Mouse (Mus musculus) neural tube, embryonic 14.5 days (tissue): ENCODE measurements around the gene Tlr9. TPM values are rescaled to one million over a fixed set of nuclear protein-coding genes. Genes with fewer than 3 reads are reported as not detected.

Experiments used
- ATAC-seq: fragments of 200-750 bp; cut with Nextera tagmentation; 2 replicates; pipeline ENCODE4 v1.8.0; 2017; ENCODE audit warnings: low read depth, mild to moderate bottlenecking, moderate TSS enrichment, moderate library complexity
- H3K27ac ChIP-seq: fragments of 300-500 bp; sonication (generic); 2 replicates; pipeline ENCODE4 v1.5.1; 2014; ENCODE audit warnings: low read depth, mild to moderate bottlenecking, control low read depth, low read length, moderate library complexity, mixed read lengths
- H3K27me3 ChIP-seq: fragments of 300-500 bp; sonication (generic); 2 replicates; pipeline ENCODE4 v1.6.1; 2014; ENCODE audit warnings: low read length; ENCODE audit not compliant: control insufficient read depth, insufficient read depth
- H3K36me3 ChIP-seq: fragments of 300-500 bp; sonication (generic); 2 replicates; pipeline ENCODE4 v1.6.1; 2014; ENCODE audit warnings: low read length, mixed read lengths; ENCODE audit not compliant: control insufficient read depth, insufficient read depth
- H3K4me1 ChIP-seq: fragments of 300-500 bp; sonication (generic); 2 replicates; pipeline ENCODE4 v1.6.1; 2014; ENCODE audit warnings: low read length; ENCODE audit not compliant: control insufficient read depth, insufficient read depth
- H3K4me2 ChIP-seq: fragments of 300-500 bp; sonication (generic); 2 replicates; pipeline ENCODE4 v1.6.1; 2014; ENCODE audit warnings: mild to moderate bottlenecking, low read depth, low read length, control low read depth
- H3K4me3 ChIP-seq: fragments of 300-500 bp; sonication (generic); 2 replicates; pipeline ENCODE4 v1.5.1; 2014; ENCODE audit warnings: low read depth, low read length, control low read depth, mixed read lengths
- H3K9ac ChIP-seq: fragments of 300-500 bp; sonication (generic); replicated peaks from 2 replicates; pipeline ENCODE4 v1.6.1; 2014; ENCODE audit warnings: low read depth, mild to moderate bottlenecking, control low read depth, low read length, mixed read lengths
- H3K9me3 ChIP-seq: fragments of 300-500 bp; sonication (generic); 2 replicates; pipeline ENCODE4 v1.6.1; 2016; ENCODE audit warnings: low read length; ENCODE audit not compliant: control insufficient read depth
- WGBS: fragments of 180-500 bp; shearing (Covaris S2); extraction: QIAGEN DNeasy Blood & Tissue Kit; methylation state at CpG from one replicate; pipeline ENCODE4 v1.1.7; 2014; 5-methylcytosine and 5-hydroxymethylcytosine counted together
- polyA plus RNA-seq: library from polyadenylated mRNA; unstranded; fragments of >200 nt; fragmentation: Nextera tagmentation; extraction: Ambion mirVana; gene quantifications from 2 replicates; pipeline ENCODE4 v1.2.1, GENCODE M21; 2014

Tlr9 gene
- polyA plus RNA-seq, 1 experiment from 2014 or later: 0.09 TPM

DNA sequence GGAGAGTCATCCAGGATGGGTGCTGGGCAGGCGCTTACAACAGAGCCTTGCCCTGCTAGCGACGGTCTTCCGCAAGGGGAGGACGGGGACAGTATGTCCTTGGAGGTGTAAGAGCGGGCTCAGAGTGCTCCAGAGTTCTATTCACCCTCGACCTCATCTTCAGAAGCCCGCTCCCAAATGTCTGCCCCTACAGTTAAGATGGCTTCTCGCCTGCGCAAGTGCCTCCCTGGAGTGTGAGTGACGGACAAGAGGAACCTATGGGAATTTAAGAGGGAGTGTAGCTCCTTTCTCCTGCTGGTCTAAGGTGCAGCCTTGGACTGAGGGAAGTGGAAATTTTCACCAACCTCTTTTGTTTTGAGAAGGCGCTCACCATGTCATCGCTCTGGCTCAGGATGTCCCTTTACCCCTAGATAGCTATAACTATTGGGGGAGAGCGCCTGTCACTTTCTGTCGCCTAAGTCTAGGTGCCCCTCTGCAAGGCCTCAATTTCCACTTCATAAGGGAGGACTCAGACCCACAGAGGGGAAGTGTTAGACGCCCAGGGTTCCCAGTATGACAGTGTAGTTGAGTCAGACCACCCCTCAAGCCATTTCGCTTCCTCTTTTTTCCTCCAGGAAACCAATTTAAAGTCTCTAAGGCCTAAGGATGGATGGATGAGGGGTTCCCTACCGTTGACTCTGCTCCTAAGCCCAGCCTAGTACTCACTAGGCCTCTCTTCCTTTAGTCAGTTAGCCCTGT lies 22.7 kb upstream of the Tlr9 start, which contains the start of gene Ppm1m:
Ppm1m (minus strand) TSS at position 212 of the 738 bp plus-strand sequence.
- H3K27me3 ChIP-seq: no peaks in the 10 kb centered on the region
- peaks cover 12% of the 10 kb centered on the region for H3K4me1 ChIP-seq
- H3K9ac ChIP-seq: peak within 1 kb of the TSS; percentile 66
- no peak for ATAC-seq
- H3K36me3 ChIP-seq: no peaks in the 10 kb centered on the region
- H3K4me3 ChIP-seq: peak within 1 kb of the TSS; percentile 52
- 39% methylated on average over 18 of the region's 18 CpGs for WGBS
- peak within 1 kb of the TSS; percentile 73 for H3K4me2 ChIP-seq
- H3K9me3 ChIP-seq: no peaks in the 10 kb centered on the region
- no peak within 1 kb of the TSS for H3K27ac ChIP-seq

DNA sequence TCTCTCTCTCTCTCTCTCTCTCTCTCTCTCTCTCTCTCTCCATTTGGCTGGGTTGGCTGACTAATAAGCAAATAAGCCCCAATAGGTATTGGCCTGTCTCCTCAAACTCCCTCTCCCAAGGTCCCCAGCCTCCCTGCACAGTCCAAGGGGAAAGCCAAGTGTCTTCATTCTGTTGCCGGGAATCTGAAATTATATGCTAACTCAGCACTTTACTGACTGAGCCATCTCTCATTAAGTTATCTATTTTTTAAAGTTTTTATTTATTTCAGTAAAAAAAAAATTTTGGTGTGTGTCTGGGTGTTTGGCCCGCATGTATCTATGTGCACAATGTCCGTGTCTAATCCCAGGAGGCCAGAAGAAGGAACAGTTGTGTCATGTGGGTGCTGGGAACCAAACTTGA lies 20.5 kb upstream of the Tlr9 start:
- Histone ChIP-seq H3K27ac (no peak overlapping the region), H3K36me3 (no peaks in the 10 kb centered on the region), H3K27me3 (no peaks in the 10 kb centered on the region), H3K4me2 (peak overlapping the region; percentile 67), H3K4me3 (peak overlapping the region; percentile 66; the same call in 1 of the 2 replicates), H3K9ac (no peak overlapping the region), H3K9me3 (no peaks in the 10 kb centered on the region), H3K4me1 (peaks cover 18% of the 10 kb centered on the region)
- 89% methylated on average over 3 of the region's 3 CpGs for whole genome bisulfite sequencing
- ATAC-seq: no peak

DNA sequence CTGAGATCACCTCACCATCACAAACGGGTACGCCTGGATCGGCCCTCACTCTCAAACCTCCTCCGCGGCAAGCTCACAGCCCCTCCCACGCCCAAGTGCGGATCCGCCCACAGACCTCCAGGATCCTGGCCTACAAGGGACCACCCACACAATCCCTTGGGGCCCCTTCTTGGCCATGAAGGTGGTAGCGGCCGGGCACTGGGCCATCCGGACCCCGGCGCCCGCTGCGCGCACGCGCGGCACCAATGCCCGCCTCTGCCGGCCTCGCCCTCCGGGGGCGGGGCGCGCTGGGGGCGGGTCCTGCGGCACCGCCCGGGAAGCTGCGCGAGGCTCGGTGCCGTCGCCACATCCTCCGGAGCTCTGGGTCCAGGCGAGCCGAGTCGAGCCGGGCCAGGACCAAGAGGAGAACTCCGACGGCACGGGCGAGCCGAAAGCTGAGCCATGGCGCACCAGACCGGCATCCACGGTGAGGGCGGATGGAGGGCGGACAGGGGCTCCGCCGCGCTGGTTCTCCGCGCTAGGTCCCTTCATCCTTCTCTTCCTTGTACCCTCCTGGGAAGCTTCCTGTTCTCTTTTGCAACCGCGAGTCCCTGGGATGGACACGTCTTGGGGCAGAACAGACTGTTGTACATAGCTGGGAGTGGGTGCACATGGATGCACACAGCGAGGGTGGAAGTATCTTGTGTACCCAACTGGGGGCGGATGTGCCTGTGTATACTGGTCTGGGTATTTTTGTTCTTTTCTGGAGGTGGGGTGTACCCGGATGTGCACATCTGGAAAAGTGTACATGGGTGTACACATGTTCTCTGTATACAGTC lies 19.4 kb upstream of the Tlr9 start, which contains the start of gene Twf2:
Twf2 (plus strand) TSS at position 290 of the 818 bp plus-strand sequence.
- H3K27me3 ChIP-seq: no peaks in the 10 kb centered on the region
- H3K27ac ChIP-seq: peak within 1 kb of the TSS; percentile 55
- H3K4me3 ChIP-seq: peak within 1 kb of the TSS; percentile 66
- peak within 1 kb of the TSS; percentile 78 for H3K9ac ChIP-seq
- ATAC-seq: peak; percentile 86
- H3K36me3 ChIP-seq: no peaks in the 10 kb centered on the region
- peaks cover 20% of the 10 kb centered on the region for H3K4me1 ChIP-seq
- peak within 1 kb of the TSS; percentile 67 for H3K4me2 ChIP-seq
- WGBS: 1% methylated on average over 56 of the region's 61 CpGs
- H3K9me3 ChIP-seq: no peaks in the 10 kb centered on the region

DNA sequence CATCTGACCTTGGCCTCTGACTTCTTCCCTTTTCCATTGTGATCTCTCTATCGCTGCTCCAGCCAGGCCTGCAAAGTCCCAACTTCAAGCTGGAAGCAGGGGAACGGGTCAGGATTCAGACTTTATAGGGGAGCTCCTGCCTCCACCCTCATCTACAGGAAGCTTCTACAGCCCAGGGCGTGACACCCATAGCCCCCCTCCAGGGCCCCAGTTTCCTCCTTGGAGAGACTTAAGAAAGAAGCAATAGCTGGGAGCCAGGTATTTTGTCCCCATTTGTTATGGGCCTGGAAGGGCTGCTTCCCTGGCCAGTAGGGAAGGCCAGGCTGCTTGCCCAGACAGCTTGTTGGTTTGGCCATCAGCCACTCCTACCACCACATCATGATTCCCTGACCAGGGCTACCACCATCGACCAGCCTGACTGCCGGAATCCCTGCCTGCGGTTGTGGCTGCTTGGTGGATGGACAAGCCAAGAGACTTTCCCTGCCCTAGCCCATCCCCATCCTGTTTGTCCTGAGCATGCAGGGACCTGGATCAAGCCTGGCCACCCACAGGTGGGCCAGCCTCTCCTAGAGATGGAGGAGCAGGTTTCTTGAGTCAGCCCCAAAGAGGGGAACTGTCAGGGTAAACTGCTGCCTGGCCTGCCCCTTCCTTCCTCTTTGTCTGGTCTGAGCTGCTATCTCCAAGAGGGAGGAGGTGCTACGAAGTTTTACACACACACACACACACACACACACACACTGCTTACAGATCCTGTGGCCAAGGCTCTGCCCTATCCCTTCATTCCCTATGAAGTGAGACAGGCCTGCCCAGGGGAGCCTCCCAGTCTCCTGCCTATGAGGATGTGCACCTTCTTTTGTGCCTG lies 18.2 kb upstream of the Tlr9 start:
- Histone ChIP-seq H3K9me3 (no peaks in the 10 kb centered on the region), H3K27me3 (no peaks in the 10 kb centered on the region), H3K4me1 (peaks cover 20% of the 10 kb centered on the region), H3K4me2 (peak overlapping the region; percentile 67), H3K27ac (no peak overlapping the region), H3K9ac (peak overlapping the region; percentile 78; the same call in 1 of the 2 replicates), H3K36me3 (no peaks in the 10 kb centered on the region), H3K4me3 (peak overlapping the region; percentile 66)
- 77% methylated on average over 7 of the region's 7 CpGs for WGBS
- no peak for ATAC-seq

DNA sequence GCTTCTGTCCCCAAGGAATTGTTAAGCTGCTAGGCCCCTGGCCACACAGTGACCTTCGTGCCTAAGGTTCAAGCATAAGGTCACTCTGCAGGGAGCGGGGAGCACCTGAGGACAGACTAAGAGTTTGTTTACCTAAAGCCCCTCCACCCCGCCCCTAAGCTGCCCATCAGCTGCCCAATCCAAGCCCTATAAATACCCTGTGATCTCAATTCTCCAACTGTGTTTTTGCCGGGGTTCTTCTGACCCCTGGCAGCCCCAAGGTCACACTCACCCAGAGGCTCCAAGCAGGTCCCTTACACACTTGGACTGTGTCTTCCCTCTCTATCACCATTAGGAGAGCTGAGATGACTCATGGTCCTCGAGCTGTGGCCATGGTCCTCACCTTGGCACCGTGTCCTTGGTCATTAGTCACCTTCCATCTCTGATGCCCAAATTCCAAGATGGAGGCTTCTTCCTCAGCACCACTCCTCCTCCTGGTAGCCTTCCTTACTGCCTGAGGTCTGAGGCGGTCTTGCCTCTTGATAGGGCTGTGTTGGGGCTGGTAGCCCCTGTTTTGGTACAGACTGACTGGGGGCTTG lies 16.6 kb upstream of the Tlr9 start:
- no peak for ATAC-seq

DNA sequence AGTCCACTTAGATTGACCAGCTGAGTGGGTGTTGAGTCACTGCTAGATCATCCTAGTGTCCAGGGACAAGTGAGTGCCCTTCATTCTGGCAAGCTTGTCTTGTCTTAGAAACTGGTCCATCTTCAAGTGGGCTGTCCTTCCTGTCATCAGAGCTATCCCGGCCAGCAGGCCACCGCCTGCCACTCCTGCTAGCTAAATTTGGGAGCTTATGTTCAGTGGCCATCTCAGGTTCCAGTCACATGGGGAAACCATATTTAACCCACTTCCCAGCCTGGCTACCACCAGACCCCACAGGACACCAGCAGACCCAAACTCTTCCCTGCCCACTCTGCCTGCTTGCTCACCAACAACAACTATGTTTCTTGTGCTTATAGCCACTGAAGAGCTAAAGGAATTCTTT lies 15.9 kb upstream of the Tlr9 start:
- no peak overlapping the region for H3K4me2 ChIP-seq
- no peak for ATAC-seq
- H3K4me3 ChIP-seq: no peak overlapping the region
- no peaks in the 10 kb centered on the region for H3K9me3 ChIP-seq
- H3K36me3 ChIP-seq: no peaks in the 10 kb centered on the region
- H3K27ac ChIP-seq: no peak overlapping the region
- H3K4me1 ChIP-seq: peaks cover 20% of the 10 kb centered on the region
- H3K27me3 ChIP-seq: no peaks in the 10 kb centered on the region
- 87% methylated on average over 2 of the region's 2 CpGs for WGBS
- H3K9ac ChIP-seq: no peak overlapping the region

More for the DNA sequence above, 16.6 kb upstream of the Tlr9 start:
- WGBS: 84% methylated on average over 7 of the region's 7 CpGs
- Histone ChIP-seq H3K4me2 (no peak overlapping the region), H3K4me3 (no peak overlapping the region), H3K27ac (no peak overlapping the region), H3K36me3 (no peaks in the 10 kb centered on the region), H3K27me3 (no peaks in the 10 kb centered on the region), H3K9ac (no peak overlapping the region), H3K9me3 (no peaks in the 10 kb centered on the region), H3K4me1 (peaks cover 20% of the 10 kb centered on the region)

DNA sequence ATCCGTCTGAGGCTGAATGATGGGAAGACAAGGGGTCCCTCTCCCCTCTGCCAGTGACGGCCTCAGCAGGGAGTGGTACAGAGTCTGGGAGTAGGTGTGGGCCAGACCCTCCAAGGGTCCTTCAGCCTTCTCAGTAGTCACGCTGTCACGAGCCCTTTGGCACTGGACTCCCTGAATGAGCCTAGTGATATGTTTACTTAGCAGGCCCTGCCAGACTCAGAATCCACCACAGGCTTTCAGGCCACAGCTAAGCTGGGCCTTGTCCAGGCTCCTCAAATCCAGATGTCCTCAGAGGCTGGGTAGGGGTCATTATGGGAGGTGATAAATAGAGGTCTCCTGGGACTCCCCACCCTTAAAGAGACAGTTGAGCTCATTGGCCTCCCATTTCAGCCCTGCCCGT lies 14.2 kb upstream of the Tlr9 start:
- H3K4me3 ChIP-seq: no peak overlapping the region
- H3K9ac ChIP-seq: no peak overlapping the region
- H3K4me2 ChIP-seq: no peak overlapping the region
- peaks cover 23% of the 10 kb centered on the region for H3K4me1 ChIP-seq
- no peaks in the 10 kb centered on the region for H3K27me3 ChIP-seq
- no peak overlapping the region for H3K27ac ChIP-seq
- ATAC-seq: no peak
- H3K36me3 ChIP-seq: 0 out of 2 replicates have a peak, but pooled peaks cover 8% of the 10 kb centered on the region
- no peaks in the 10 kb centered on the region for H3K9me3 ChIP-seq
- 79% methylated on average over 5 of the region's 5 CpGs for WGBS

DNA sequence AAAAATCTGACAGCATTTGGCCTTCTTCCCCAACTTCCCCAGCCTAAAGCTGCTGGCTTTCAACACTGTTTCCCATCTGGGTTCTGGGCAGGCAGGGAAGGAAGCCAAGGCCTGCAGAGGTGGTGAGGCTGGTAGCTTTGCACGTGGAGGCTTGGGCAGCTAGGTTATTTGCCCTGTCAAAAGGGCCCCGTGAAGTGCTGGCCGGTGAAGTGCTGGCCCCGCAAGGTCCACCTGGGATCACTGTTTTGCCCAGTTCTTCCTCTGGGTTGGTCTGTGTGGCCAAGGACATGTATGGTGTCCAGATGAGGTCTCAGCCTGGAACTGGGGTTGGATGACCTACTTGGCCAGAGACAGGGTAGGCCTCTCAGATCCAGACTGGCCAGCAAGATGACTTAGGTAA lies 12.4 kb upstream of the Tlr9 start:
- Histone ChIP-seq H3K4me2 (no peak overlapping the region), H3K27ac (no peak overlapping the region), H3K9me3 (no peaks in the 10 kb centered on the region), H3K9ac (no peak overlapping the region), H3K27me3 (no peaks in the 10 kb centered on the region), H3K4me1 (peaks cover 8% of the 10 kb centered on the region; the same call in 1 of the 2 replicates), H3K36me3 (peaks cover 24% of the 10 kb centered on the region), H3K4me3 (no peak overlapping the region)
- 96% methylated on average over 4 of the region's 4 CpGs for WGBS
- ATAC-seq: no peak
